Mouse (Mus musculus) splenic B cell, adult 2 months (primary cell): Measurements from ENCODE around the gene Prdm15.

ENCODE experiments used
- DNase-seq: peaks from one replicate; pipeline ENCODE4 v3.0.0-alpha.2; 2011; ENCODE audit warnings: low read depth, low spot score
- H3K27me3 ChIP-seq: 2 replicates; pipeline ENCODE4 v1.6.1; 2012; ENCODE audit warnings: mild to moderate bottlenecking, low read length, moderate library complexity, mixed read lengths; ENCODE audit not compliant: control insufficient read depth, poor library complexity, insufficient read depth, severe bottlenecking
- H3K36me3 ChIP-seq: 2 replicates; pipeline ENCODE4 v1.6.1; 2012; ENCODE audit warnings: mild to moderate bottlenecking, low read length, moderate library complexity, mixed read lengths; ENCODE audit not compliant: control insufficient read depth, poor library complexity, insufficient read depth, severe bottlenecking

Gene Prdm15

GRCm38 (mm10) chr16:97751884-97752283 lies 99.8 kb downstream of the Prdm15 start:
- DNase-seq: no peak
- H3K27me3 ChIP-seq: no peaks in the 10 kb centered on the region
- no peaks in the 10 kb centered on the region for H3K36me3 ChIP-seq

- Histone ChIP-seq H3K27me3 (no peaks in the 10 kb centered on the region), H3K36me3 (no peaks in the 10 kb centered on the region)
- no peak for DNase-seq
These were observed 103.2 kb downstream of the Prdm15 start for GRCm38 (mm10) chr16:97748421-97748820.
